In genomic region chr2:156166557-156166956, GRCm38 (mm10) we compare ENCODE assay signal across 30 mouse cellular contexts.
"Had no signal": no experiment of that assay in that cellular context is flagged by ENCODE, and none has a peak within 500 bp of the region (broad histone marks: within the 10 kb centered on the region; RNA-seq: fewer than 3 reads in every experiment).

No protein-coding gene starts in this region.

- H3K27ac ChIP-seq: limb, embryonic 10.5 days; limb, embryonic 12.5 days; limb, embryonic 13.5 days; limb, embryonic 15.5 days; liver, embryonic 12.5 days; liver, embryonic 13.5 days; liver, embryonic 14.5 days; liver, embryonic 15.5 days; lung, embryonic 15.5 days; macrophage; midbrain, embryonic 10.5 days; midbrain, embryonic 12.5 days; midbrain, embryonic 13.5 days; midbrain, embryonic 15.5 days; neural tube, embryonic 12.5 days had no signal

- H3K9ac ChIP-seq: limb, embryonic 12.5 days; limb, embryonic 13.5 days; limb, embryonic 15.5 days; liver, embryonic 12.5 days; liver, embryonic 13.5 days; liver, embryonic 14.5 days; liver, embryonic 15.5 days; liver, postnatal 0 days; lung, embryonic 14.5 days; lung, embryonic 15.5 days; midbrain, embryonic 12.5 days; midbrain, embryonic 13.5 days; midbrain, embryonic 15.5 days; neural tube, embryonic 12.5 days had no signal

- H3K4me2 ChIP-seq: limb, embryonic 12.5 days; limb, embryonic 13.5 days; limb, embryonic 15.5 days; liver, embryonic 11.5 days; liver, embryonic 12.5 days; liver, embryonic 13.5 days; liver, embryonic 15.5 days; lung, embryonic 14.5 days; lung, embryonic 15.5 days; midbrain, embryonic 12.5 days; midbrain, embryonic 13.5 days; midbrain, embryonic 15.5 days; neural tube, embryonic 12.5 days had no signal

- H3K4me3 ChIP-seq: limb, embryonic 10.5 days; limb, embryonic 12.5 days; limb, embryonic 13.5 days; limb, embryonic 15.5 days; liver, embryonic 12.5 days; liver, embryonic 13.5 days; liver, embryonic 15.5 days; lung, embryonic 15.5 days; megakaryocyte, embryonic 14.5 days; midbrain, embryonic 10.5 days; midbrain, embryonic 12.5 days; midbrain, embryonic 13.5 days; midbrain, embryonic 15.5 days; myocyte; neural tube, embryonic 12.5 days had no signal

- H3K4me1 ChIP-seq: limb, embryonic 10.5 days; limb, embryonic 12.5 days; limb, embryonic 13.5 days; limb, embryonic 15.5 days; liver, embryonic 12.5 days; liver, embryonic 13.5 days; liver, embryonic 15.5 days; lung, embryonic 15.5 days; megakaryocyte, embryonic 14.5 days; midbrain, embryonic 10.5 days; midbrain, embryonic 12.5 days; midbrain, embryonic 13.5 days; midbrain, embryonic 15.5 days; neural tube, embryonic 12.5 days had no signal

- ATAC-seq: liver, embryonic 12.5 days; liver, postnatal 0 days; lung, postnatal 0 days; midbrain, embryonic 13.5 days; midbrain, embryonic 15.5 days; midbrain, embryonic 16.5 days had no signal

- H3K27me3 ChIP-seq: limb, embryonic 12.5 days; limb, embryonic 13.5 days; limb, embryonic 15.5 days; liver, embryonic 12.5 days; liver, embryonic 13.5 days; liver, embryonic 15.5 days; lung, embryonic 15.5 days; megakaryocyte, embryonic 14.5 days; midbrain, embryonic 12.5 days; midbrain, embryonic 13.5 days; midbrain, embryonic 15.5 days; neural tube, embryonic 12.5 days had no signal

- DNase-seq: left cerebral cortex, postnatal 4 days; liver; liver, embryonic 13.5 days; liver, postnatal 0 days; lung, adult 18-20 months; lung, adult 2 months; lung, embryonic 14.5 days; lung, postnatal 10 days; lung, postnatal 14 days; lung, postnatal 36 days; lung, postnatal 4 days had no signal

- H3K9me3 ChIP-seq: limb, embryonic 10.5 days; limb, embryonic 12.5 days; limb, embryonic 13.5 days; limb, embryonic 15.5 days; liver, embryonic 12.5 days; liver, embryonic 13.5 days; liver, embryonic 15.5 days; lung, embryonic 15.5 days; megakaryocyte, embryonic 14.5 days; midbrain, embryonic 10.5 days; midbrain, embryonic 12.5 days; midbrain, embryonic 13.5 days; midbrain, embryonic 15.5 days; neural tube, embryonic 12.5 days had no signal
